9 mouse cellular contexts compared by ENCODE assay signal in genomic region chr2:119970571-119970970, GRCm38 (mm10). TPM values are rescaled to one million over a fixed set of nuclear protein-coding genes. Genes with fewer than 3 reads are reported as not detected.
DNase-seq lines count a peak whose midpoint lies in the region; TF ChIP-seq lines count a peak whose summit lies in the region.
"Had no signal": no experiment of that assay in that cellular context is flagged by ENCODE, and none has a peak within 500 bp of the region (broad histone marks: within the 10 kb centered on the region; RNA-seq: fewer than 3 reads in every experiment).

No protein-coding gene starts in this region.

- no peak for DNase-seq in gastrocnemius, adult 2 months
- DNase-seq in gastrocnemius, adult 8-10 months (ENCODE audit: low spot score in 2 of 2) = no peak
- DNase-seq in right cerebral cortex, adult 18-20 months = peak; percentile 35
- DNase-seq in right cerebral cortex, postnatal 36 days (ENCODE audit: low spot score in 2 of 2) = no peak
- DNase-seq in c-Kit-positive CD71-positive TER-119-positive erythroid progenitor cells, embryonic 14.5 days (ENCODE audit: low spot score) = peak; percentile 56
- DNase-seq in heart, postnatal 14 days = peak; percentile 41 to 68
- peak; percentile 69 for DNase-seq in lung, postnatal 25 days (ENCODE audit: low spot score)
- DNase-seq in frontal cortex, postnatal 25 days (ENCODE audit: low spot score in 2 of 2) = no peak

- H3K4me3 ChIP-seq in gastrocnemius, adult 2 months = peak overlapping the region; percentile 31; the same call in 1 of the 2 replicates
- H3K4me3 ChIP-seq: limb, embryonic 13.5 days had no signal

- intact Hi-C loops in gastrocnemius, adult 2 months (cut with DNase I) = no loop called here
- intact Hi-C loops in heart, postnatal 14 days (cut with DNase I) = loop anchor here (5.0 kb wide), 2 partner anchors 57 to 97 kb away; partner anchors contain the start of genes Gm28042 and Jmjd7

- no peak overlapping the region for H3K27ac ChIP-seq in gastrocnemius, adult 2 months

- peak; percentile 86 for TF ChIP-seq CTCF in gastrocnemius, adult 2 months (IDR thresholded peaks at IDR 0.05)

RNA-seq across cellular contexts. Expression of gene Mapkbp1, which starts 1.9 kb away (rescaled TPM):
- total RNA-seq in gastrocnemius, adult 2 months (2021) = 1 to 10 TPM; 8.1 to 8.4 TPM
- total RNA-seq in gastrocnemius, adult 8-10 months (2022) = 1 to 10 TPM; 6.0 to 8.4 (median 6.5) TPM
- total RNA-seq in heart, postnatal 14 days (2021) = 10 to 100 TPM; 11.0 to 12.2 TPM

RNA-seq across cellular contexts. Expression of gene Jmjd7, which starts 56.7 kb away (rescaled TPM):
- 1 to 10 TPM; 1.6 to 2.4 TPM for total RNA-seq in gastrocnemius, adult 2 months (2021)
- 1 to 10 TPM; 1.8 to 3.0 (median 2.4) TPM for total RNA-seq in gastrocnemius, adult 8-10 months (2022)
- total RNA-seq in heart, postnatal 14 days (2021) = 1 to 10 TPM; 7.5 to 8.8 TPM

RNA-seq across cellular contexts. Expression of gene Gm28042, which starts 56.7 kb away (rescaled TPM):
- total RNA-seq in gastrocnemius, adult 2 months (2021) = 1 to 10 TPM in 1 of 2 experiments, under 1 TPM in 1; 0.77 to 1.5 TPM
- total RNA-seq in gastrocnemius, adult 8-10 months (2022) = 1 to 10 TPM in 1 of 4 experiments, under 1 TPM in 2, not detected in 1; 0.22 to 1.1 (median 0.74) TPM
- total RNA-seq in heart, postnatal 14 days (2021) = 1 to 10 TPM; 1.1 to 2.1 TPM

Comparison
In these comparisons a context has a peak if more than half of its experiments do, and no peak if none do; other contexts are left out.
1. DNase-seq: peak in right cerebral cortex, adult 18-20 months (single experiment), c-Kit-positive CD71-positive TER-119-positive erythroid progenitor cells, embryonic 14.5 days (single experiment), heart, postnatal 14 days (2 of 2) and lung, postnatal 25 days (single experiment); none in gastrocnemius, adult 2 months (single experiment), gastrocnemius, adult 8-10 months (0 of 2), right cerebral cortex, postnatal 36 days (0 of 2) and frontal cortex, postnatal 25 days (0 of 2).